Mouse (Mus musculus) small intestine, adult 2 months (tissue): ENCODE data around the gene Magel2.

Source experiments
- CTCF ChIP-seq: fragments of 200-500 bp; IDR thresholded peaks from 2 replicates; pipeline ENCODE4 v1.5.1; 2012; ENCODE audit warnings: low read depth, mild to moderate bottlenecking, control low read depth, inconsistent platforms, low read length, moderate library complexity, mixed read lengths; ENCODE audit not compliant: insufficient replicate concordance, insufficient read length; ENCODE audit errors: extremely low read depth
- POLR2A ChIP-seq: fragments of 200-500 bp; IDR thresholded peaks from 2 replicates; pipeline ENCODE4 v1.6.1; 2012; ENCODE audit warnings: low read depth, mild to moderate bottlenecking, control low read depth, inconsistent platforms, low read length, moderate library complexity

- TF ChIP-seq CTCF (no peak), POLR2A (no peak)
These were observed 10.1 kb upstream of the Magel2 start for GRCm38 (mm10) chr7:62366730-62367129.
